Mouse (Mus musculus): ENCODE results near the gene Crtac1. TPM values are rescaled to one million over a fixed set of nuclear protein-coding genes. Genes with fewer than 3 reads are reported as not detected.

Crtac1 gene
- polyA plus RNA-seq, 1 experiment from 2014 or later: 0.10 TPM

DNA sequence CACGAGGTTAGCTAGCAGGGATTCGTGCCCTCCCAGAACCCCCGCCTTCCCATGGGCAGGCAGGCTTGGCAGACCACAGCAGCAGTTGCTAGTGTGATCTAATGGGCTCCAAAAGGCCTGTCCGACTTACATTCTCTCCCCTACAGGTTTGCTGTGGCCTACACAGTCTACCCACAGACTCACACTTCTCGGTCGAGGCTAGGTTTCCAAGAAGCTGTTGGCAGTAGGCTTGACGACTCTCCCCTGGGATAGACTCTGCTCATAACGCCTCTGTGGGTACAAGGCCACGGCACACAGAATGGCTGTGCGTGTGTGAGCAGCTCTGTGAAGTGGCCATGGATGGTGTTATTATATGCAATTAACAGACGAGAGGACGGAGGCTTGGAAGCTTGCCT is 174.3 kb downstream of the Crtac1 start:
- H3K9me3 ChIP-seq (ENCODE audit: control insufficient read depth, low read length): no peaks in the 10 kb centered on the region
- no peak overlapping the region for H3K4me2 ChIP-seq
- 83% methylated on average over 12 of the region's 12 CpGs for WGBS
- peaks cover 22% of the 10 kb centered on the region for H3K27me3 ChIP-seq (replicated peaks; ENCODE audit: control insufficient read depth, insufficient read depth, low read length)
- H3K4me1 ChIP-seq (replicated peaks; ENCODE audit: control insufficient read depth, insufficient read depth, low read length): no peaks in the 10 kb centered on the region
- DNase-seq (ENCODE audit: low spot score) (no peak), ATAC-seq (replicated peaks; ENCODE audit: low FRiP score) (no peak)
- H3K36me3 ChIP-seq (ENCODE audit: control insufficient read depth, insufficient read depth, low read length): no peaks in the 10 kb centered on the region
- no peak overlapping the region for H3K9ac ChIP-seq (ENCODE audit: low read depth, low read length)
- no peak overlapping the region for H3K27ac ChIP-seq (ENCODE audit: low read depth, low read length)
- H3K4me3 ChIP-seq (ENCODE audit: low read depth, low read length): no peak overlapping the region

- Histone ChIP-seq H3K27me3 (replicated peaks; ENCODE audit: control insufficient read depth, insufficient read depth, low read length) (peaks cover 22% of the 10 kb centered on the region), H3K4me1 (replicated peaks; ENCODE audit: control insufficient read depth, insufficient read depth, low read length) (no peaks in the 10 kb centered on the region), H3K36me3 (ENCODE audit: control insufficient read depth, insufficient read depth, low read length) (no peaks in the 10 kb centered on the region), H3K9ac (ENCODE audit: low read depth, low read length) (no peak overlapping the region), H3K27ac (ENCODE audit: low read depth, low read length) (no peak overlapping the region), H3K4me2 (no peak overlapping the region), H3K4me3 (ENCODE audit: low read depth, low read length) (no peak overlapping the region), H3K9me3 (ENCODE audit: control insufficient read depth, low read length) (no peaks in the 10 kb centered on the region)
- DNase-seq (ENCODE audit: low spot score) (no peak), ATAC-seq (replicated peaks; ENCODE audit: low FRiP score) (no peak)
- WGBS: 84% methylated on average over 12 of the region's 12 CpGs
Measured at GRCm38 (mm10) chr19:42256611-42257240, 174.9 kb downstream of the Crtac1 start.

DNA sequence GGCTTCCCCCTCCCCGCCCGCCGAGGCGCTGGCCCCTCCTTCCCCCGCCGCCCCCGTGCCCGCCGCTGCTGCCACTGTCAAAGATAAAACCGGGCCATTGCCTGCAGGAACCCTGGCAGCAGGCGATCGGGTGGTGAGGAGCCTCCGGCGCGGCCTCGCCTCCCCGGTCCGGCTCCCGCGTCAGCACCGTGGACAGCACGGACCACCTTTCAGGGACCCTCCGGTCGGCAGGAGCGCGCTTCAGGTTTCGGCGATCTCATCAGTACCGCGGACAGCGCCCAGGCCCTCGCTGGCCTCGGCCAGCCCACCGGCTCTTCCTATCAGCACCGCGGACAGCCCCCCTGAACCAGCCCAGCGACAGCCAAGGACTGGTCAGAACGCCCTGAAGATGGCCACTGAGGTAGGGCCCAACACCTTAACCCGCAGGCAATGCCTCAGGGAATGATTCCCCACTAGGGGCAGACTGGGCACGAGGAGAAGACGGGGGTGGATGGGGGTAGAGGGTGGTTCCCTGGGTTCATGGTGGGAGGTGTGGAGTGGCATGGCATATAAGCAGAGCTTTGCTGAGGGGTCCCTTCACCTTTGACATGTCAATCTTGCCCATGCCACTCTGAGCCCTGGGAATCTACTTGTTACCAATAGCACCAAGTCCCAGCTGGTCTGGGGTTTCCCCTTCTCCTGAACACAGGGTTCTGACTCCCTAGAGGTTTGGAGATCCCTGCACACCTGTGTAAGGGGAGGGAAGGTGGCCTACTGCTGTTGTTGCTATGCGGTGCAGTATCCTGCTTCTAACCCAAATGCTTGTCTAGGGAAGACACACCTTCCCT is 175.6 kb downstream of the Crtac1 start:
- Histone ChIP-seq H3K27me3 (replicated peaks; ENCODE audit: control insufficient read depth, insufficient read depth, low read length) (peaks cover 22% of the 10 kb centered on the region), H3K4me3 (ENCODE audit: low read depth, low read length) (peak overlapping the region; percentile 40), H3K4me2 (peak overlapping the region; percentile 71), H3K9ac (ENCODE audit: low read depth, low read length) (no peak overlapping the region), H3K36me3 (ENCODE audit: control insufficient read depth, insufficient read depth, low read length) (no peaks in the 10 kb centered on the region), H3K9me3 (ENCODE audit: control insufficient read depth, low read length) (no peaks in the 10 kb centered on the region), H3K4me1 (replicated peaks; ENCODE audit: control insufficient read depth, insufficient read depth, low read length) (no peaks in the 10 kb centered on the region), H3K27ac (ENCODE audit: low read depth, low read length) (no peak overlapping the region)
- WGBS: 3% methylated on average over 40 of the region's 42 CpGs
- DNase-seq (ENCODE audit: low spot score): peak; percentile 91
- peak; percentile 79 for ATAC-seq (replicated peaks; ENCODE audit: low FRiP score)

DNA sequence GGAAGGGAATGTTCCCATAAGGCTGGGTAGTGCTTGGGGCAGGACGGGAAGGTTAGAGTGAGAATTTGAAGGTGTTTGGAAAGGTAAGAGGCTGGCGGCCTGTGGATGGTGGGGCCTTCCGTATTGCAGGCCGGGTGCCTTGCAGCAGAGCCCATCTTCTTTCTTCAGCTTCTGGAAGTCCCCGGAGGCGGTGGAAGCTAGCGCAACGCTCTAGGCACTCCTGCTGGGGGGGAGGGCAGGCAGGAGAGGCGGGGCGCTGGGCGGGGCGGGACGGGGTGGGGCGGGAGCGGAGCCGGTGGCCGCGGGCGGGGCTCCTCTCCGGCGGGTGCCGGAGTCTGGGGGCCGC is 176.2 kb downstream of the Crtac1 start:
- peak overlapping the region; percentile 71 for H3K4me2 ChIP-seq
- H3K4me3 ChIP-seq (ENCODE audit: low read depth, low read length): peak overlapping the region; percentile 40
- DNase-seq (ENCODE audit: low spot score) (no peak), ATAC-seq (replicated peaks; ENCODE audit: low FRiP score) (peak; percentile 39; the same call in 1 of the 2 replicates)
- no peaks in the 10 kb centered on the region for H3K4me1 ChIP-seq (replicated peaks; ENCODE audit: control insufficient read depth, insufficient read depth, low read length)
- no peak overlapping the region for H3K27ac ChIP-seq (ENCODE audit: low read depth, low read length)
- H3K9ac ChIP-seq (ENCODE audit: low read depth, low read length): no peak overlapping the region
- no peaks in the 10 kb centered on the region for H3K36me3 ChIP-seq (ENCODE audit: control insufficient read depth, insufficient read depth, low read length)
- peaks cover 22% of the 10 kb centered on the region for H3K27me3 ChIP-seq (replicated peaks; ENCODE audit: control insufficient read depth, insufficient read depth, low read length)
- no peaks in the 10 kb centered on the region for H3K9me3 ChIP-seq (ENCODE audit: control insufficient read depth, low read length)
- 1% methylated on average over 15 of the region's 23 CpGs for WGBS

- Histone ChIP-seq H3K9me3 (ENCODE audit: control insufficient read depth, low read length) (no peaks in the 10 kb centered on the region), H3K4me2 (no peak overlapping the region), H3K9ac (ENCODE audit: low read depth, low read length) (no peak overlapping the region), H3K27me3 (replicated peaks; ENCODE audit: control insufficient read depth, insufficient read depth, low read length) (peaks cover 17% of the 10 kb centered on the region), H3K27ac (ENCODE audit: low read depth, low read length) (no peak overlapping the region), H3K4me1 (replicated peaks; ENCODE audit: control insufficient read depth, insufficient read depth, low read length) (no peaks in the 10 kb centered on the region), H3K36me3 (ENCODE audit: control insufficient read depth, insufficient read depth, low read length) (no peaks in the 10 kb centered on the region), H3K4me3 (ENCODE audit: low read depth, low read length) (no peak overlapping the region)
- ATAC-seq (replicated peaks; ENCODE audit: low FRiP score) (no peak), DNase-seq (ENCODE audit: low spot score) (no peak)
- WGBS: 66% methylated on average over 11 of the region's 11 CpGs
Measured at GRCm38 (mm10) chr19:42249976-42250914, 181.3 kb downstream of the Crtac1 start.

GRCm38 (mm10) chr19:42247519-42247918 is 184.1 kb downstream of the Crtac1 start, which contains the start of gene Golga7b:
TSS of gene Golga7b (plus strand) at chr19:42247574.
- Histone ChIP-seq H3K27me3 (replicated peaks; ENCODE audit: control insufficient read depth, insufficient read depth, low read length) (no peaks in the 10 kb centered on the region; the same call in 1 of the 2 replicates), H3K4me2 (no peak within 1 kb of the TSS), H3K27ac (ENCODE audit: low read depth, low read length) (no peak within 1 kb of the TSS), H3K36me3 (ENCODE audit: control insufficient read depth, insufficient read depth, low read length) (no peaks in the 10 kb centered on the region), H3K9ac (ENCODE audit: low read depth, low read length) (no peak within 1 kb of the TSS), H3K9me3 (ENCODE audit: control insufficient read depth, low read length) (no peaks in the 10 kb centered on the region), H3K4me1 (replicated peaks; ENCODE audit: control insufficient read depth, insufficient read depth, low read length) (no peaks in the 10 kb centered on the region), H3K4me3 (ENCODE audit: low read depth, low read length) (no peak within 1 kb of the TSS)
- DNase-seq (ENCODE audit: low spot score) (no peak), ATAC-seq (replicated peaks; ENCODE audit: low FRiP score) (no peak)
- 57% methylated on average over 3 of the region's 3 CpGs for WGBS

DNA sequence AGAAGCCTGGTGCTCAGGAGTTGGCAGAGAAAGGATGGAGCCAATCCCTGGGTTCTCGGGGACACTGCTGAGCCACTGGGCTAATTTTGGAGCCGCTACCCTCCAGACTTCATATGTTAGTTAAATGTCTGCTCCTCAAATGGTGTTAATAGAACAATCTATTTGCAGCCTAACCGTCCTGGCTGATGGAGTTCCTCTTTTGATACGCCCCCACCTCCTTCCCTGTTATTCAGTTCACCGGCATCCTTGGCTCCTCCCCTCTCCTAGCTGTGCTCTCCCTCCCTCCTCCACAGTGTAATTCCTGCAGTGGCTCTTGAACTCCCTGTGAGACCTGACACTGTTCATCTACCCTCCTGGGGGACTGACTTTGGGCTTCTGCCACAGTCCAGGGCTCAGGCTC is 185.0 kb downstream of the Crtac1 start:
- Histone ChIP-seq H3K27ac (ENCODE audit: low read depth, low read length) (no peak overlapping the region), H3K9me3 (ENCODE audit: control insufficient read depth, low read length) (no peaks in the 10 kb centered on the region), H3K9ac (ENCODE audit: low read depth, low read length) (no peak overlapping the region), H3K4me3 (ENCODE audit: low read depth, low read length) (no peak overlapping the region), H3K4me2 (no peak overlapping the region), H3K36me3 (ENCODE audit: control insufficient read depth, insufficient read depth, low read length) (no peaks in the 10 kb centered on the region), H3K27me3 (replicated peaks; ENCODE audit: control insufficient read depth, insufficient read depth, low read length) (no peaks in the 10 kb centered on the region; the same call in 1 of the 2 replicates), H3K4me1 (replicated peaks; ENCODE audit: control insufficient read depth, insufficient read depth, low read length) (no peaks in the 10 kb centered on the region)
- DNase-seq (ENCODE audit: low spot score) (no peak), ATAC-seq (replicated peaks; ENCODE audit: low FRiP score) (no peak)
- 35% methylated on average over 5 of the region's 5 CpGs for WGBS

DNA sequence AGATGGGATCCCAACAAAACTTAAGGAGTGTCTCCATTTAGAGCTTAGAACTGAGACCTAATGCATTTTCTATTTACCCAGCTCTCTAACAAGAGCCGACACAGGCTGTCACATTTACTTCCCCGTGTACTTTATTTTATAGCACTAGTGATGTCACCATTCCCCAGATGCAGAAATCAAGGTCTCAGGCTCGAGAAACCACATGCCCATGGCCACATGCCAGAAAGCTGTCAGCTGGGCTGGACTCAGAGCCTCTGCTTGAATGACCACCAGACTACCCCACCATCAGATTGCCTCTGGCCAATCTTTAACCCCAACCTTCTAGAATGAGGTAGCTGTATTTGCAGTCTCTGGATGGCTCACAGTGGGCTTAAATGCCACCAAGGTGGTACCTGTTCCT is 188.2 kb downstream of the Crtac1 start:
- no peak for ATAC-seq (replicated peaks; ENCODE audit: low FRiP score)

More for the DNA sequence above, 188.2 kb downstream of the Crtac1 start:
- Histone ChIP-seq H3K9ac (ENCODE audit: low read depth, low read length) (no peak overlapping the region), H3K4me2 (no peak overlapping the region), H3K4me1 (replicated peaks; ENCODE audit: control insufficient read depth, insufficient read depth, low read length) (no peaks in the 10 kb centered on the region), H3K27ac (ENCODE audit: low read depth, low read length) (no peak overlapping the region), H3K36me3 (ENCODE audit: control insufficient read depth, insufficient read depth, low read length) (no peaks in the 10 kb centered on the region), H3K4me3 (ENCODE audit: low read depth, low read length) (no peak overlapping the region), H3K27me3 (replicated peaks; ENCODE audit: control insufficient read depth, insufficient read depth, low read length) (no peaks in the 10 kb centered on the region), H3K9me3 (ENCODE audit: control insufficient read depth, low read length) (no peaks in the 10 kb centered on the region)
- DNase-seq (ENCODE audit: low spot score): no peak
- 60% methylated on average over 3 of the region's 3 CpGs for WGBS

All from liver, embryonic 11.5 days (tissue).